Mouse (Mus musculus): Measurements from ENCODE around the gene Hectd2.

Gene Hectd2

DNA sequence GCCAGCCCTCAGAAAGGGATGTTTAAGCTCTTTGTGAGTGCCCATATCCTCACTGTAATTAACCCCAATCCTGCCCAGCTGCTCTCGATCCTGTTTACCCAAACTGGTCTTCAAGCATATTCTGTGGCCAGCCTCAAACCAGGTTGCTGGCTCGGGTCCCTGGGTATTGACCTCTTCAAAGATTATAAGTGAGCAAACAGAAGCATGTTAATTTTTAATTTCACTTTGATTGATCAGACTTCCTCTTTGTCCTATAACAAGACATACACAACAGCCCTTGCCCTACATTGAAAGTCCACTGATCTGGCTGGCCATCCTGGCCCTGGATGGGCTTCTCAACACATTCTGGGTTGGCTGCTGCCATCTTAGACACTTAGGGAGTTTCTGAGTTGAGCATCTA lies 109.5 kb downstream of the Hectd2 start:
- DNase-seq, result no peak

DNA sequence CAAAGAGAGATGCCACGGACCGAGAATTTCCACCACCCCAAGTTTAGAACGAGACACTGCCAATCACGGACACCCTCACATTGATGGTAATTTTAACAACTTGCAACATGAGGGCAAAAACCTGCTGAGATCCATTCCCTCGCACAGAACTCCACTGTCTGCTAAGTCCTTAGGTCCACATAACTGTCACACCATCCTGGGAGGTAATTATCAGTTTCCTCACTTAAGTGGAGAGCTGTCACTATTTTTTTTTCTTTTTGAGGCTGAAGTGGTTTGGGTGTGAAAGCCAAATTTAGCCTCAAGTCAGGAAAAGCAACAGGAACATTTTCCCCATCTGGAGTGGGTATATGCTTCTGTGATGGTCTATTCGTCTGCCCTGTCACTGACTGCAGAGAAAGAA lies 110.0 kb downstream of the Hectd2 start:
- DNase-seq, result no peak

DNA sequence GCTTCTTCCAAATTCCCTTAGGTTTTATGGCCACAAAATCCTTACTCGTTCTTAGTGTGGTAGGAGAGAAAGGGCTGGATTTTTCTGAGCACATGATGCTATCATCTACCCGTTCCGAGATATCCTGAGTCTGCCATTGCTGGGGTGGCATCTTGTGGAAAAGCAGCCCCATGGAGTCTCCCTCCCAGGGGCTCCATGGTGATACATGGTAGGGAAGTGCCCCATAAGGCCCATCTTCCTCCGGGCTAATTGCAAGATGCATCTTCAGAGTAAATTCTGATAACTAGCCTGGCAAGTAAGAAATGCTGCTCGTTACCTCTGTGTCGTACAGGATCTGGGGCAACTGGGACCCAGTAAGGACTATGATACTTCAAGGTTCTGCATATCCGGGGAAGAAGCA lies 110.8 kb downstream of the Hectd2 start:
- no peak for DNase-seq

DNA sequence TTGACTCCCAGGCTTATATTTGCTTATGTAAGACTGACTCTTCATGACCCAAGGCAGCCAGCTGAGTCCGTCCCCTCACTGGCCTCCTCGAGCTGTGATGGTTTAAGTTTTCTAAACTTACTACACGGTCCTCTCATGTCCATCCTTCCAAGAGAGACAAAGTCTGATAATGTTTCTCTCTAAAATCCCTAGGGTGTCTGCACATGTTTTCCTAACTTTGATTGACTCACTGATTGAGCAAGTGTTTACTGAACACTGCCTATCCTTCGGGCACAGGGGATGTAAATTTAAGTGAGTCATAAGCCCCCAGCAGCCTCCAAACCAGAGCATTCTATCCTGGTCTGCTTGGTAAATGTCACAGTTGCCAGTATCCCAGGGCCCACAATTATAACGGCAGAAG lies 111.2 kb downstream of the Hectd2 start:
- DNase-seq, result no peak

DNA sequence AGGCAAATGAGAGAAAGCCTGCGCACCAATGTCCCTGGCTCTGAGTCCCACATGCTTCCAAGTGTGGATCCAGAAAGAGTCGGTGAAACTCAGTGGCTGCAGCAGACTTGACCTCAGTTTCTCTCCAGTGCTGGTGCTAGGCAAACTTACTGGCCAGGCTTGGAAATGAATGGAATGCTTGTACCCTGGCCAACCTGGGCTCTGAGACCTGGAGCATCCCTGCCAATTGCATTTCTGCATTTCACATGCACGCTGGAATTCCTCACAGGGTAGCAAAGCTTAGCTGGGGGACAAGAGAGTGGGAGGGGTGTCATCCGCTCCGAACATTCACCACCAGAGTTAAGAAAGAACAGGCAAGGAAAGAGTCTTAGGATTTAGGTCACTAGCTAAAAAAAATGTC lies 112.0 kb downstream of the Hectd2 start:
- DNase-seq, result no peak

DNA sequence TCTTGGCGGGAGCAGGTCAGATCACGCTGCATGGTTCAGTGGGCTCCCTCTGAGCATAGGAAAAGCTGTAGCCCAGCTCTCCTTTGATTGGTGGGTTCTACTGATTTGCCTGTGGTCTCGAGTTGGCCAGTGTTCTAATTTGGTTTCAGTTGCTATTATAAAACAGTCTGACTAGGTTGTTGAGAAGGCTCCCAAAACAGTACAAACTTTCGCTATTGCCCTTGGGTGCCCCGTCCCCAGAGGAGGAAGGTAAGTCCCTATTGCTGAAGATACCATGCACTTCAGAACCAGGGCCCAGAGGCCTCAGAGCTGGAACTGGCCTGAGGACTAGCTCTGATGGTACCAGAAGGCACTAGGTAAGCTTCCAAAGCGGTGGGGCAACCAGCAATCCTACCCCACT lies 112.9 kb downstream of the Hectd2 start:
- DNase-seq, result no peak

GRCm38 (mm10) chr19:36668098-36668497 lies 113.7 kb downstream of the Hectd2 start:
- DNase-seq, result no peak

DNA sequence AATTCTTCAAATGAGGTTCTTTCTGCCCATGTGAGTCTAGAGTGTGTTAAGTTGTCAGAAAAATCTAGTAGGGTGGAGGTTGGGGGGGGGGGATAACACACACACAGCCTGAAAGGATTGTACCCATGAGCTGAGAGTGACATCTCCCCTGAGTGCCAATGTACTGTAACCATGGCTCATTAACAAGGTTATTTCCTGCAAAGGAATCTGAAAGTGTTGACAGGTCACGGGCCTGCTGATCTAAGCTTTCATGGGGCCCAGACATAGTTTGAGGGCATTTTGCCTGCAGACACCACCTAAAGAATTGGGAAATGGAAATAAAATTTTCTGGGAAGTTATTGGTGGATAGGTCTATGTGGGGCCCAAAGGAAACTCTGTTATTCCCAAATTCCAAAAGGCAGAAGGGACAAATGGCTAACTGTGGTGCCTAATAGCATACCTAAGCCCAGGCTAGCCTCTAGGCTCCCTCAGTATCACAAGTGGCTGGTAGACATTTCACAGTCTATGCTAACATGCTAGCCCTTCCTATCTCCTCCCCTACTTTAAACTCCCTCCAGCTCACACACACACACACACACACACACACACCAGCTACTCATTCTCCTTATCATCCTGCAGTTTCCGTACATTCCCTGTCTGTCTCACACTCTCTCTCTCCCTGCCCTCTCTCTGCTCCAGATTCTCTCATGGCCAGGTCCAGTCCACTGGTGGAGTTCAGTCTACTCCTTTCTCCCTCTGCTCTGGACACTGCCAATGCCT lies 114.6 kb downstream of the Hectd2 start:
- no peak for DNase-seq

DNA sequence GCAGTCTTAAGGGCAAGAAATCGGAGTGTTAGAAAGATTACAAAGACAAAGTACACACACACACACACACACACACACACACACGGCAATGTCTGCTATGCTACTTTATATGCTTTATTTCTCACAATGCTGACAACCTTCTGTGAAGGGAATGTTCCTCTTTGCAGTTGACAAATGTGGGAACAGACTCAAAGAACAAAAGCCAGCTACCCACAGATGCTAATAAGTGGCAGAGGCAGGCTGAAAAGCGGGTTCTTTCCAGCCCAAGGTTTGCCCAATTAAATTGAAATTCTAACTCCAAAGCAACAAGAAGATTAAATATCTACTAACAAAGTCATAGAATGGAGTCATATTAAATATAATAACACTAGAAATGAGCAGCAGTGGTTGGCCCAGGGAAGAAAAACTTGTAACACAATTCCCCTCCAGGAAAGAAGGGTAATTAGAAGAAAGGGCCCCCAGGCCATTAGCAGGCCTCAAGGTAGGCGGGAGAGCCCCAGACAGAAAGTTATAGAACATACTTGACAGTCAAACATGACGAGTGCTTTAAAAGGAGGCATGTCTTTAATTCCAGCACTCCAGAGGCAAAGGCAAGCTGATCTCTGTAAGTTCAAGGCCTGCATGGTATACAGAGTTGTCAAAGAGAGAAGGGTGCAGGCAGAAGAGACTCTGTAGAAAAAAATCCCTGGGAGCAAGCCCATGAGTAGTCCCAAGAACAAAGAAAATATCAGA lies 115.4 kb downstream of the Hectd2 start:
- DNase-seq, result no peak

All from lung, adult 18-20 months (tissue).